Mouse (Mus musculus): ENCODE measurements around the gene Krtap4-2.
"Not testable (repeated sequence)": the region's sequence is repeated elsewhere in the genome, so short reads cannot be mapped to it uniquely, and the experiment has no call there.

- TF ChIP-seq CEBPB (IDR thresholded peaks at IDR 0.05; ENCODE audit: low read depth); CTCF (IDR thresholded peaks at IDR 0.05; ENCODE audit: control insufficient read depth, insufficient read depth, insufficient read length): not testable (repeated sequence)
Measured at GRCm38 (mm10) chr11:99597742-99598141, 37.1 kb downstream of the Krtap4-2 start, which contains the start of gene Krtap9-3.
